Mouse (Mus musculus) cerebellum, adult 2 months (tissue): ENCODE results near the gene Fam20c.

Experiments used
- CTCF ChIP-seq: fragments of 200-500 bp; IDR thresholded peaks from 2 replicates; pipeline ENCODE4 v1.5.1; 2011; ENCODE audit warnings: low read depth, mild to moderate bottlenecking, control low read depth, low read length, moderate library complexity, borderline replicate concordance; ENCODE audit not compliant: insufficient read depth
- POLR2A ChIP-seq: fragments of 200-500 bp; IDR thresholded peaks from 2 replicates; pipeline ENCODE4 v1.6.1; 2011; ENCODE audit warnings: low read length, control low read depth, borderline replicate concordance; ENCODE audit not compliant: insufficient read depth

DNA sequence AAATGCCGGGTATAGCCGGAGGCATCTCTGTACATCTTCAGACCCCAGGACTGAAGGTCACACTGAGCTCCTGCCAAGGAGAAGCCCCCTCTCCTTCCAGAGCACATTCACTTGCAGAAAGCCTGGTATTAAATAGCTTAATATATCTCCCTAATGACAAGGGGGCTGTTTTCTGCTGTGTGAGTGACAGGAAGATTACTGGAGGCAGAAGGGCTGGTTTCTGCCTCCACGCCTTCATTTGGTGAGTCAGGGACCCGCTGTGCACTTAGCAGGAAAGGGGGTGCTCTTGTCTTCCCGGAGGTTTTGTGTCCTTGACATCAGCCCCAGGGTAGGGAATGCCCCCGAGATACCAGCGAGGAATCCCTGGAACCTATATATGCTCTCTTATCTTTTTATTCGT, 28.9 kb downstream of the Fam20c start:
- TF ChIP-seq CTCF (no peak), POLR2A (no peak)
